Mouse (Mus musculus) inflammation-experienced regulatory T-cells (primary cell): Measurements from ENCODE around the gene Vmn2r79. TPM values are rescaled to one million over a fixed set of nuclear protein-coding genes. Genes with fewer than 3 reads are reported as not detected.

Source experiments
- polyA plus RNA-seq, 2 experiments: library from polyadenylated mRNA; unstranded; fragments of 100-300 nt; shearing (Covaris generic); gene quantifications; one replicate each; pipeline ENCODE4 v1.2.1; 2017

The Vmn2r79 gene
- under 1 TPM; 0.13 to 0.29 TPM for polyA plus RNA-seq

GRCm38 (mm10) chr7:86995815-86996214, at the start of gene Vmn2r79:
TSS of gene Vmn2r79 (plus strand) at chr7:86996115.

Other genes starting within 250 kb of the Vmn2r79 start
- gene Folh1, start 220.2 kb upstream of the Vmn2r79 start, polyA plus RNA-seq = under 1 TPM in 1 of 2 experiments, not detected in 1; 0.20 TPM
- gene Vmn2r77, start 201.1 kb upstream of the Vmn2r79 start, polyA plus RNA-seq = under 1 TPM; 0.31 to 0.83 TPM
- 1 to 10 TPM in 1 of 2 experiments, under 1 TPM in 1; 0.27 to 1.4 TPM for gene Vmn2r78, start 81.0 kb upstream of the Vmn2r79 start, polyA plus RNA-seq
- 1 to 10 TPM in 1 of 2 experiments, under 1 TPM in 1; 0.11 to 1.1 TPM for gene Nox4, start 250.0 kb downstream of the Vmn2r79 start, polyA plus RNA-seq